Mouse (Mus musculus) erythroblast, embryonic 14.5 days (primary cell): ENCODE data around the gene Prickle1. TPM values are rescaled to one million over a fixed set of nuclear protein-coding genes. Genes with fewer than 3 reads are reported as not detected.

Experiments
- H3K27me3 ChIP-seq: 2 replicates; pipeline ENCODE4 v1.6.1; 2012; ENCODE audit warnings: inconsistent platforms; ENCODE audit not compliant: control insufficient read depth
- H3K36me3 ChIP-seq: 2 replicates; pipeline ENCODE4 v1.6.1; 2012; ENCODE audit warnings: mild to moderate bottlenecking, inconsistent platforms; ENCODE audit not compliant: control insufficient read depth
- H3K4me1 ChIP-seq: 2 replicates; pipeline ENCODE4 v1.6.1; 2012; ENCODE audit warnings: inconsistent platforms; ENCODE audit not compliant: control insufficient read depth
- H3K4me3 ChIP-seq: replicated peaks from 2 replicates; pipeline ENCODE3; 2012; ENCODE audit warnings: moderate library complexity, mild to moderate bottlenecking, inconsistent platforms
- H3K9me3 ChIP-seq: 2 replicates; pipeline ENCODE4 v1.6.1; 2012; ENCODE audit warnings: low read length, inconsistent platforms, mixed read lengths; ENCODE audit not compliant: control insufficient read depth
- GATA1 ChIP-seq: IDR thresholded peaks from 2 replicates; pipeline ENCODE4 v1.6.1; 2012; ENCODE audit warnings: low read length, inconsistent platforms, mixed read lengths
- TAL1 ChIP-seq: IDR thresholded peaks from 3 replicates; pipeline ENCODE4 v1.6.1; 2012; ENCODE audit warnings: low read length, inconsistent platforms, mixed read lengths
- polyA plus RNA-seq: library from polyadenylated mRNA; stranded (reverse); fragments of >175 nt; gene quantifications from 2 replicates; pipeline ENCODE4 v1.2.3, GENCODE M21; 2012

Gene Prickle1
- polyA plus RNA-seq, 1 experiment, result 0.02 TPM

- Histone ChIP-seq H3K4me1 (no peaks in the 10 kb centered on the region), H3K36me3 (no peaks in the 10 kb centered on the region), H3K9me3 (no peaks in the 10 kb centered on the region), H3K27me3 (no peaks in the 10 kb centered on the region), H3K4me3 (no peak overlapping the region)
- no peak for TF ChIP-seq GATA1
- no peak for TF ChIP-seq TAL1
Observed at GRCm38 (mm10) chr15:93567546-93568307, 28.0 kb downstream of the Prickle1 start.

GRCm38 (mm10) chr15:93563491-93563890 lies 32.2 kb downstream of the Prickle1 start:
- no peaks in the 10 kb centered on the region for H3K36me3 ChIP-seq
- no peaks in the 10 kb centered on the region for H3K4me1 ChIP-seq
- TF ChIP-seq TAL1 (no peak), GATA1 (no peak)
- no peak overlapping the region for H3K4me3 ChIP-seq
- H3K27me3 ChIP-seq, result no peaks in the 10 kb centered on the region
- no peaks in the 10 kb centered on the region for H3K9me3 ChIP-seq

- Histone ChIP-seq H3K9me3 (no peaks in the 10 kb centered on the region), H3K4me1 (no peaks in the 10 kb centered on the region), H3K4me3 (no peak overlapping the region), H3K27me3 (no peaks in the 10 kb centered on the region), H3K36me3 (no peaks in the 10 kb centered on the region)
- no peak for TF ChIP-seq TAL1
Observed at GRCm38 (mm10) chr15:93561540-93561939, 34.2 kb downstream of the Prickle1 start.

GRCm38 (mm10) chr15:93558421-93558820 lies 37.3 kb downstream of the Prickle1 start:
- Histone ChIP-seq H3K27me3 (no peaks in the 10 kb centered on the region), H3K9me3 (no peaks in the 10 kb centered on the region), H3K36me3 (no peaks in the 10 kb centered on the region), H3K4me3 (no peak overlapping the region), H3K4me1 (peaks cover 9% of the 10 kb centered on the region)
- TF ChIP-seq GATA1, result no peak

- no peak for TF ChIP-seq TAL1
- TF ChIP-seq GATA1, result no peak
Observed at GRCm38 (mm10) chr15:93555719-93556118, 40.0 kb downstream of the Prickle1 start.

GRCm38 (mm10) chr15:93554203-93554851 lies 41.4 kb downstream of the Prickle1 start:
- H3K4me1 ChIP-seq, result peaks cover 19% of the 10 kb centered on the region
- H3K4me3 ChIP-seq, result no peak overlapping the region
- H3K36me3 ChIP-seq, result no peaks in the 10 kb centered on the region
- H3K9me3 ChIP-seq, result no peaks in the 10 kb centered on the region
- no peaks in the 10 kb centered on the region for H3K27me3 ChIP-seq
- TF ChIP-seq GATA1 (no peak), TAL1 (no peak)

More at GRCm38 (mm10) chr15:93555719-93556118, 40.0 kb downstream of the Prickle1 start:
- H3K4me3 ChIP-seq, result no peak overlapping the region
- no peaks in the 10 kb centered on the region for H3K9me3 ChIP-seq
- no peaks in the 10 kb centered on the region for H3K36me3 ChIP-seq
- no peaks in the 10 kb centered on the region for H3K27me3 ChIP-seq
- peaks cover 19% of the 10 kb centered on the region for H3K4me1 ChIP-seq

DNA sequence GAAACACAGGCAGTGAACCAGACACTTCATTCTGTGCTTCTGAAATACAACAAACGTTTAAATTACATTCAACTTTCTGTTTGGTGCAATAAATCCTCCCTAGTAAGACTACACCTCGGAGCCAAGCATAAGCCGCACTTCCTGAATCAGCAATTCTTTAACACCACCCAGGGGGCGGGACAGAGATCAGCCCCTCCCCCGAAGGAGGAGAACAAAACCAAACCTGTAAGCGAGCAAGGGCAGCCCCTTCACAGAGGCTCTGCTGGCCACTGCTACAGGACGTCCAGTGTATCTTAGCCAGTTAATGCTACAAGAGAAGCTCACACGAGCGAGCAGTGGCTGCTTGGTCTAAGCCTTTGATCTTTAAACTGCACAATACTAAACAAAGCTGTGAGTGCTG lies 43.5 kb downstream of the Prickle1 start:
- H3K36me3 ChIP-seq, result no peaks in the 10 kb centered on the region
- no peaks in the 10 kb centered on the region for H3K27me3 ChIP-seq
- H3K4me1 ChIP-seq, result peaks cover 19% of the 10 kb centered on the region
- H3K4me3 ChIP-seq, result peak overlapping the region; percentile 5
- TF ChIP-seq TAL1 (no peak), GATA1 (no peak)
- no peaks in the 10 kb centered on the region for H3K9me3 ChIP-seq

GRCm38 (mm10) chr15:93548297-93548696 lies 47.4 kb downstream of the Prickle1 start:
- Histone ChIP-seq H3K9me3 (no peaks in the 10 kb centered on the region), H3K4me1 (peaks cover 10% of the 10 kb centered on the region), H3K27me3 (no peaks in the 10 kb centered on the region), H3K36me3 (no peaks in the 10 kb centered on the region), H3K4me3 (no peak overlapping the region)
- no peak for TF ChIP-seq GATA1
- TF ChIP-seq TAL1, result no peak

- no peak overlapping the region for H3K4me3 ChIP-seq
- no peaks in the 10 kb centered on the region for H3K36me3 ChIP-seq
- H3K27me3 ChIP-seq, result no peaks in the 10 kb centered on the region
- TF ChIP-seq GATA1, result no peak
- TF ChIP-seq TAL1, result no peak
- H3K4me1 ChIP-seq, result peaks cover 8% of the 10 kb centered on the region
- H3K9me3 ChIP-seq, result no peaks in the 10 kb centered on the region
Observed at GRCm38 (mm10) chr15:93539415-93539814, 56.3 kb downstream of the Prickle1 start.
